Mouse (Mus musculus) CD4-positive, CD25-positive, alpha-beta regulatory T cell (primary cell): ENCODE data around the gene Nav1. TPM values are rescaled to one million over a fixed set of nuclear protein-coding genes. Genes with fewer than 3 reads are reported as not detected.

Source experiments
- polyA plus RNA-seq: library from polyadenylated mRNA; unstranded; fragments of 100-300 nt; shearing (Covaris generic); gene quantifications from one replicate; pipeline ENCODE4 v1.2.1, GENCODE M21; 2017

Nav1 gene
- 0.56 TPM for polyA plus RNA-seq

DNA sequence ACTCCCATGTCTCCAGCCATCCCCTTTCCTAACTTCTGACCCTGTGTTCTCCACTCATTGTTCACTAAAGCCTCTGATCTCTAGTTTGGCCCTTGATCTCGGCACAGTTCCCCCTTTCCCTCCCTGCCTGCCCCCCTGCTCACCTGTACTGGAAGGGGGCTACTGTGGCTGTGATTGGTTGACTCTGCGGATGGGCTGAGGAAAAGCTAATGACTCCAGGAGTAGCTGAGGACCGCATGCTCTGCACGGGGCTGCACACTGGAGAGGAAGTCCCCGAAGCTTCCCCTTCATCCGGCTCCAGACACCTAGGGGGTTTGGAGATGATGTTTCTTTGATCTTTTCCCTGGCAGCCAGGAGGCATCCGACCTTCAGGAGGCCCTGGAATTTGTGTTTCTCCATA lies at the start of gene Nav1:
Nav1 (minus strand) TSS at position 277 of the 400 bp plus-strand sequence.

GRCm38 (mm10) chr1:135429901-135430668 lies 177.0 kb downstream of the Nav1 start, which contains the start of gene Ipo9:
Gene Ipo9 (minus strand): TSS chr1:135430499.

Other genes with a start within 250 kb of the Nav1 start
- gene Shisa4, start 232.1 kb downstream of the Nav1 start, polyA plus RNA-seq = 0.34 TPM
- 57.8 TPM for gene Ipo9, start 176.8 kb downstream of the Nav1 start, polyA plus RNA-seq
- 80.0 TPM for gene Csrp1, start 112.8 kb upstream of the Nav1 start, polyA plus RNA-seq
- gene Phlda3, start 158.8 kb upstream of the Nav1 start, polyA plus RNA-seq = 10.4 TPM
- gene Tnni1, start 172.1 kb upstream of the Nav1 start, polyA plus RNA-seq = 0.43 TPM
- gene Lad1, start 211.3 kb upstream of the Nav1 start, polyA plus RNA-seq = 44.1 TPM
- 2.2 TPM for gene Tnnt2, start 229.1 kb upstream of the Nav1 start, polyA plus RNA-seq